Mouse (Mus musculus) lung, embryonic 14.5 days (tissue): ENCODE results near the gene Cntnap5a. TPM values are rescaled to one million over a fixed set of nuclear protein-coding genes. Genes with fewer than 3 reads are reported as not detected.
"Not testable (repeated sequence)": the region's sequence is repeated elsewhere in the genome, so short reads cannot be mapped to it uniquely, and the experiment has no call there.

Experiments
- ATAC-seq: fragments of 200-750 bp; cut with Nextera tagmentation; 2 replicates; pipeline ENCODE4 v1.8.0; 2017; ENCODE audit warnings: mild to moderate bottlenecking, moderate TSS enrichment, moderate library complexity; ENCODE audit not compliant: insufficient read depth
- DNase-seq: peaks from one replicate; pipeline ENCODE4 v3.0.0-alpha.2; 2015
- H3K27ac ChIP-seq: fragments of 300-500 bp; sonication (generic); 2 replicates; pipeline ENCODE4 v1.5.1; 2014; ENCODE audit warnings: low read depth, mild to moderate bottlenecking, moderate library complexity
- H3K27me3 ChIP-seq: fragments of 300-500 bp; sonication (generic); 2 replicates; pipeline ENCODE4 v1.6.1; 2014; ENCODE audit warnings: low read length, control low read depth; ENCODE audit not compliant: insufficient read depth
- H3K36me3 ChIP-seq: fragments of 300-500 bp; sonication (generic); 2 replicates; pipeline ENCODE4 v1.6.1; 2014; ENCODE audit warnings: control low read depth; ENCODE audit not compliant: insufficient read depth
- H3K4me1 ChIP-seq: fragments of 300-500 bp; sonication (generic); 2 replicates; pipeline ENCODE4 v1.6.1; 2014; ENCODE audit warnings: antibody characterized with exemption, control low read depth; ENCODE audit not compliant: insufficient read depth
- H3K4me2 ChIP-seq: fragments of 300-500 bp; sonication (generic); 2 replicates; pipeline ENCODE4 v1.6.1; 2014; ENCODE audit warnings: mild to moderate bottlenecking
- H3K4me3 ChIP-seq: fragments of 300-500 bp; sonication (generic); 2 replicates; pipeline ENCODE4 v1.5.1; 2014; ENCODE audit warnings: low read depth, low read length
- H3K9ac ChIP-seq: fragments of 300-500 bp; sonication (generic); 2 replicates; pipeline ENCODE4 v1.6.1; 2014
- H3K9me3 ChIP-seq: fragments of 300-500 bp; sonication (generic); 2 replicates; pipeline ENCODE4 v1.6.1; 2016; ENCODE audit warnings: low read depth, low read length, control low read depth
- CTCF ChIP-seq: IDR thresholded peaks from 2 replicates; pipeline ENCODE4 v1.5.1; 2016; ENCODE audit warnings: antibody characterized with exemption, low read depth
- WGBS: fragments of 180-500 bp; shearing (Covaris S2); extraction: QIAGEN DNeasy Blood & Tissue Kit; methylation state at CpG from one replicate; pipeline ENCODE4 v1.1.7; 2014; 5-methylcytosine and 5-hydroxymethylcytosine counted together
- polyA plus RNA-seq: library from polyadenylated mRNA; unstranded; fragments of >200 nt; fragmentation: Nextera tagmentation; extraction: Ambion mirVana; gene quantifications from 2 replicates; pipeline ENCODE4 v1.2.1, GENCODE M21; 2014

Gene Cntnap5a
- polyA plus RNA-seq, 1 experiment from 2014 or later = not detected

DNA sequence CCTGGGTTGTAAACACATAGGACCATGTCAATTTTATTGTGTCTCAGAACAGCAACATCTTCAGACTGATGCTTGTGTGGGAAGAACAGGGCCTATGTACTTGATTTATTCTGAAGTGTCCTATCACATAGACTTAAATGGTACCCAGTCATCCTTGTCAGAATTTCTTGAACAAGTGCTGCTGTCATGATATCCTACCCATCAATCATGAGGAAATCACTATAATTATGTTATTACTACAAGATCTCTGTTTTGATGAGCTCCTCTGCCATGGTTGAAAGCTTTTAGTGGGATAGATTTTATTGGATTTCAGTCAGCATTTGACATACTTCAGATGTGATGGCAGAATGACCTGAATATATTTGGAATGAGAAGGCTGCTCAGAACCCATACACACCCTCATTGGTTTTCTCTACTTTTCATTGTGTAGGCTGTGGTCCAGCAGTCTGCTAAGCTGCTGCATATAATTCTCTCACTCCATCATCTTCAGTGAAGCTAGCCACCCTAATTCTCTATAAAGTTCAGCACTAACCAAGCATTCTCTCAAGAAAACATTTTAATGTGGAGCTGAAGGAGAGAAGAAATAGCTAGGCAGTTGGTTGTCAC lies 465.3 kb downstream of the Cntnap5a start:
- Histone ChIP-seq H3K9me3 (no peaks in the 10 kb centered on the region), H3K4me3 (no peak overlapping the region), H3K4me2 (no peak overlapping the region), H3K4me1 (no peaks in the 10 kb centered on the region), H3K27ac (no peak overlapping the region), H3K9ac (no peak overlapping the region), H3K36me3 (no peaks in the 10 kb centered on the region), H3K27me3 (no peaks in the 10 kb centered on the region)
- ATAC-seq (no peak), DNase-seq (no peak)
- no peak for TF ChIP-seq CTCF

DNA sequence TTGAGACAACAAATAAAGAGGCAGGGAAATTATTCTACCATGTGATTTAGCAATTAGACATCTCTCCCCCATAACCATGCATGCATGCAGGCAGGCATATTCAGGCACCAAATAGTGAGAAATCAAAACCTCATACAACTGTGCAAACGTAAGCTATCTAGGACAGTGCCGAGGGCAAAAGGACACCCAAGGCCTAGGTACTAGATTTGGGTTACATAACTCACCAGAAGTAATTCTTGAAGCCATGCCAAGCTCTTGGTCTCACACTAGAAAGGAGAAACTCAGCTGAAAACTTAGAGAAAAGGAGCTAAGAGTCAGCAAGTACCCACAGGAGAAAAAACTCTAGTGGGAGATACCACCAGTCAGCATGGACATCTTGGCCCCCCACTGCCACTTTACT lies 499.9 kb downstream of the Cntnap5a start:
- ATAC-seq = no peak
- 79% methylated on average over 2 of the region's 2 CpGs for WGBS
- H3K9ac ChIP-seq = no peak overlapping the region
- no peaks in the 10 kb centered on the region for H3K9me3 ChIP-seq
- no peaks in the 10 kb centered on the region for H3K4me1 ChIP-seq
- H3K27me3 ChIP-seq = no peaks in the 10 kb centered on the region
- H3K36me3 ChIP-seq = no peaks in the 10 kb centered on the region
- no peak overlapping the region for H3K4me3 ChIP-seq
- H3K4me2 ChIP-seq = no peak overlapping the region
- H3K27ac ChIP-seq = no peak overlapping the region
- TF ChIP-seq CTCF = no peak
- no peak for DNase-seq

DNA sequence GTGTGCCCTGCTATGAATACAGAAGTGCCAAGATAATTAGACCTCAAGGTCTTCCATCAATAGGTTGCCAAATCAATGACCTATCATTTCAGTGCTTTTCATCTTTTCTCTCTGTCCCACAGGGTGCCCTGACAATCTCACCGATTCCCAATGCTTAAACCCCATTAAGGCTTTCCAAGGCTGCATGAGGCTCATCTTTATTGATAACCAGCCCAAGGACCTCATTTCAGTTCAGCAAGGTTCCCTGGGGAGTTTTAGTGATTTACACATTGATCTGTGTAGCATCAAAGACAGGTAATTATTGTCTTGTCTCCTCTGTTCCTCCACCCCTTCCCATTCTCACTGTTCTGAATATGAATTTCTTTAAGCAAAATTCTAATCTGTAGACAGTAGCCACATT lies 503.6 kb downstream of the Cntnap5a start:
- WGBS = 82% methylated on average over 1 of the region's 1 CpGs
- ATAC-seq, DNase-seq: not testable (repeated sequence)

DNA sequence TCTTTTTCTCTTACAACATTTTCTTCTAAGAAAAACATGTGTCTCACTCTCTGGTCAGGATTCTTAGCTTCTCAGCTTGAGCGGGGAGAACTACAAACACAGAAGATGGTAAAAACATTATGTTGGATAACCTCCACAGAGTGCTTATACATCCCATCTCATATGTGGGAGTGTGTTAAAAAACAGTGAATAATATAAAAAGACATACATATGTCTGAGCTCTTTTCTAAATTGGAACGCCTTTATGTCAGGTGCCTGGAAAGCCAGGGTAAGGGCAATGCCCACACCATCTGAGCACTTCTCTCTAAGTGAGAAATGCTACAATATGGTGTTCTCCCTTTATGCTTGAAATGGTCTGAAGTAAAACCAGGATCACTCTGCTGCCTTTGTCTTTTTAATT lies 507.7 kb downstream of the Cntnap5a start:
- no peaks in the 10 kb centered on the region for H3K4me1 ChIP-seq
- no peak overlapping the region for H3K4me2 ChIP-seq
- ATAC-seq (no peak), DNase-seq (no peak)
- no peak overlapping the region for H3K4me3 ChIP-seq
- WGBS = 80% methylated on average over 2 of the region's 2 CpGs
- H3K9me3 ChIP-seq = no peaks in the 10 kb centered on the region
- H3K9ac ChIP-seq = no peak overlapping the region
- no peak overlapping the region for H3K27ac ChIP-seq
- TF ChIP-seq CTCF = no peak
- no peaks in the 10 kb centered on the region for H3K36me3 ChIP-seq
- H3K27me3 ChIP-seq = no peaks in the 10 kb centered on the region

More for the DNA sequence above, 503.6 kb downstream of the Cntnap5a start:
- H3K9me3 ChIP-seq, H3K4me1 ChIP-seq, H3K9ac ChIP-seq, H3K27ac ChIP-seq, H3K4me3 ChIP-seq, H3K36me3 ChIP-seq, H3K27me3 ChIP-seq, H3K4me2 ChIP-seq: not testable (repeated sequence)

DNA sequence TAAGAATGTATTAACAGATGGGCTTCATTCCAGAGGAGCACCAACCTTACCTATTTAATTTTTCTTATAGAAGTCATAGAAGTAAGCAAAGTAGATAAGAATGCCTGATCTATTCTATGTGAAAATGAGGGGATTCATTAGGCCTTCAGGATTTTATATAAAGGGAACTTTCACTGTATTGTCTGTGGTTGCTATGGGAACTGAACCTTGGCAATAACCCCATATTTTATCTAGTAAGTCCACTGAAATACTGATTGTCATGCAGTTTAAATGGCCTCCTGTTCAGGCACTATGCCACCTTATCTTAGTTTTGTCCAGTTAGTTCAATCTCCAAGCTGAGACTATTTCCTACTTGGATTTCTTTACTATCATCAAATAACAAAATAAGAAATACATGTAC lies 532.3 kb downstream of the Cntnap5a start:
- no peaks in the 10 kb centered on the region for H3K27me3 ChIP-seq
- H3K36me3 ChIP-seq = no peaks in the 10 kb centered on the region
- H3K27ac ChIP-seq = no peak overlapping the region
- H3K9me3 ChIP-seq = no peaks in the 10 kb centered on the region
- no peaks in the 10 kb centered on the region for H3K4me1 ChIP-seq
- no peak for TF ChIP-seq CTCF
- no peak overlapping the region for H3K4me3 ChIP-seq
- no peak for DNase-seq
- no peak for ATAC-seq
- no peak overlapping the region for H3K4me2 ChIP-seq
- no peak overlapping the region for H3K9ac ChIP-seq

DNA sequence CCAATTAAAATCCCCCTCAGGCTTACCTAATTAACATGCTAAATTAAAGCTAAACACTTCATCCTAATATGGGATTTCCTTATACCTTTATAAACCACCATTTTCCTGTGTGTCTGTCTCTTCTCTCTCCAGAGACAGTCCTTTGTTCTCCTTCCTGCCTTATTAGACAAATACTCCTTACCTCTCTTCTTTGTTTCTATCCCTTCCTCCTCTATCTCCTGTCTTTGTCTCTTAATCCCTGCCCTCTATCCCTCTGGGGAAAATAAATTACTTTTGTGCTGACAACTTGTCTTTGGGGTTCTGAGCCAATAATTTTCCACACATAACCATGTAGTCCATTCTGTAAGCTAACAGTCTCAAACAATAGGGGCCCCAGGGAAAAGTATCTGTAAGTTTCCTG lies 556.0 kb downstream of the Cntnap5a start:
- H3K9ac ChIP-seq = no peak overlapping the region
- H3K4me1 ChIP-seq = no peaks in the 10 kb centered on the region
- H3K27me3 ChIP-seq = no peaks in the 10 kb centered on the region
- H3K27ac ChIP-seq = no peak overlapping the region
- H3K4me3 ChIP-seq = no peak overlapping the region
- H3K9me3 ChIP-seq = no peaks in the 10 kb centered on the region
- DNase-seq = no peak
- no peak for TF ChIP-seq CTCF
- no peak for ATAC-seq
- H3K36me3 ChIP-seq = no peaks in the 10 kb centered on the region
- no peak overlapping the region for H3K4me2 ChIP-seq

DNA sequence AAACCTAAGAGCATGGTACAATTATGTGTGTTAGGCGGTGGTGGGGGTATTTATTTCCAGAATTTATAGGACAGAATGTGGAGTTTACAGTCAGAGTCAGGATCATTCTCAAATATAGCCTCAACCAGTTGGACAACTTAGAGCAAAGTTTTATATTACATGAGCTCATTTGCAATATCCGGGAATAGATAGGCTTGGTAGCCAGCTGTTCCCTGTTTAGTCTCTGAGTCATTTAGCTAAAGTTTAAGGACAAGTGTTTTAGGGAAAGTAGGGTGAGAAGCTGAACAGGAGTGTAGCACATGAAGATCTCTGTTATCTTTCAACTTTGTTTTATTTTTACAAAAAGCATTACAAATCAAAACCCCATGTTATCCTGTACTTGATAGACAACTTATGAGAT lies 559.3 kb downstream of the Cntnap5a start:
- no peak overlapping the region for H3K4me2 ChIP-seq
- no peak for ATAC-seq

DNA sequence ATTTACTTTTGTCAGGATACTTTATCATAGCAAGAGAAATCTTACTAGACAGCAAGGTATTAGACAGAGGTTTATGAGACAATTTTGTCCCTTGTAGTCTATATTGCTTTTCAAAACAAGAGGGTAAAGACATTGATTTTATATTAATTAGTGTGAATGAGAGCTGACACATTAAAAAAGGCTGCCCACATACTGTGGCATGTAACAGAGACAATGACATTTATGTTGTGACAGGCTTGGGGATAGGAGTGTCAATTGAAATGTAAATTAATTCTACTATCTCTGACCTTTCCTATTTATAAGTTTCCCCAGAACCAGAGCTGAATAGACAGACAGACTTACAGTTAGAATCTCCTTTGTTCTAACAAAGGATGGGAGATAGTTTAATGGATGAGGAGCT lies 596.6 kb downstream of the Cntnap5a start:
- H3K4me3 ChIP-seq = no peak overlapping the region
- H3K4me2 ChIP-seq = no peak overlapping the region
- H3K36me3 ChIP-seq = no peaks in the 10 kb centered on the region
- no peaks in the 10 kb centered on the region for H3K9me3 ChIP-seq
- no peaks in the 10 kb centered on the region for H3K4me1 ChIP-seq
- DNase-seq (no peak), ATAC-seq (no peak)
- no peak for TF ChIP-seq CTCF
- H3K27ac ChIP-seq = no peak overlapping the region
- H3K9ac ChIP-seq = no peak overlapping the region
- H3K27me3 ChIP-seq = no peaks in the 10 kb centered on the region

More for the DNA sequence above, 559.3 kb downstream of the Cntnap5a start:
- WGBS = 73% methylated on average over 2 of the region's 2 CpGs
- Histone ChIP-seq H3K4me1 (no peaks in the 10 kb centered on the region), H3K4me3 (no peak overlapping the region), H3K9me3 (no peaks in the 10 kb centered on the region), H3K27me3 (no peaks in the 10 kb centered on the region), H3K36me3 (no peaks in the 10 kb centered on the region), H3K9ac (no peak overlapping the region), H3K27ac (no peak overlapping the region)
- TF ChIP-seq CTCF = no peak
- no peak for DNase-seq
